Comparison of ENCODE assay signal across 14 mouse cellular contexts in the genomic region with DNA sequence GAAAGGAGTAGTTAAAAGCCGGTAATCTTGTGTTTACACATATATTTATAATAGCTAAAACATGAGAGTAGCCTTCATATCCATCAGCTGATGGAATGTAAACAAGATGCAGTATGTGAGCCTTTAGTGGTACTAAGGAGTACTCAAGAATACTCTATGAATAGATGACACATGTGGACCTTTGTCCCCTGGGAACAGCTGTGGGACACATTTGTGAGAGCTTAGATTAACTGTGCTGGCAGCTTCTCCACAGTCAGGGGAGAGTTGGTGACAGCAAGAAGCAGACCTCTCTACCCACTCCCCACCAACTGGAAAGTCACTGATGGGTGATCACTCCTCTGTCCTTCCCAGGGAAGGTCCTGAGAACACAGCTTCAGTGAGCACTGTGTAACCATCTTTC.
"Had no signal": no experiment of that assay in that cellular context is flagged by ENCODE, and none has a peak within 500 bp of the region (broad histone marks: within the 10 kb centered on the region; RNA-seq: fewer than 3 reads in every experiment).

No protein-coding gene starts in this region.

- DNase-seq: kidney, adult 2 months; kidney, postnatal 14 days; lung, postnatal 14 days; retina, postnatal 1 day; right cerebral cortex, postnatal 4 days; spleen, adult 18-20 months; thymus, postnatal 4 days had no signal

- H3K27me3 ChIP-seq: kidney, embryonic 15.5 days; lung, embryonic 15.5 days; midbrain, embryonic 12.5 days; neural tube, embryonic 13.5 days had no signal

- H3K9ac ChIP-seq: kidney, embryonic 15.5 days; lung, embryonic 15.5 days; midbrain, embryonic 12.5 days; neural tube, embryonic 13.5 days had no signal

- H3K9me3 ChIP-seq: kidney, embryonic 15.5 days; limb, embryonic 10.5 days; lung, embryonic 15.5 days; midbrain, embryonic 12.5 days; neural tube, embryonic 13.5 days had no signal

- H3K4me1 ChIP-seq: kidney, embryonic 15.5 days; limb, embryonic 10.5 days; lung, embryonic 15.5 days; midbrain, embryonic 12.5 days; neural tube, embryonic 13.5 days had no signal

- H3K4me3 ChIP-seq: kidney, embryonic 15.5 days; left cerebral cortex, adult 2 months; limb, embryonic 10.5 days; lung, embryonic 15.5 days; midbrain, embryonic 12.5 days; neural tube, embryonic 13.5 days had no signal

- ATAC-seq: midbrain, embryonic 16.5 days had no signal

- H3K4me2 ChIP-seq: kidney, embryonic 15.5 days; lung, embryonic 15.5 days; midbrain, embryonic 12.5 days; neural tube, embryonic 13.5 days had no signal

- H3K27ac ChIP-seq: kidney, embryonic 15.5 days; left cerebral cortex, adult 2 months; limb, embryonic 10.5 days; lung, embryonic 15.5 days; midbrain, embryonic 12.5 days; neural tube, embryonic 13.5 days had no signal
